In the genomic region with DNA sequence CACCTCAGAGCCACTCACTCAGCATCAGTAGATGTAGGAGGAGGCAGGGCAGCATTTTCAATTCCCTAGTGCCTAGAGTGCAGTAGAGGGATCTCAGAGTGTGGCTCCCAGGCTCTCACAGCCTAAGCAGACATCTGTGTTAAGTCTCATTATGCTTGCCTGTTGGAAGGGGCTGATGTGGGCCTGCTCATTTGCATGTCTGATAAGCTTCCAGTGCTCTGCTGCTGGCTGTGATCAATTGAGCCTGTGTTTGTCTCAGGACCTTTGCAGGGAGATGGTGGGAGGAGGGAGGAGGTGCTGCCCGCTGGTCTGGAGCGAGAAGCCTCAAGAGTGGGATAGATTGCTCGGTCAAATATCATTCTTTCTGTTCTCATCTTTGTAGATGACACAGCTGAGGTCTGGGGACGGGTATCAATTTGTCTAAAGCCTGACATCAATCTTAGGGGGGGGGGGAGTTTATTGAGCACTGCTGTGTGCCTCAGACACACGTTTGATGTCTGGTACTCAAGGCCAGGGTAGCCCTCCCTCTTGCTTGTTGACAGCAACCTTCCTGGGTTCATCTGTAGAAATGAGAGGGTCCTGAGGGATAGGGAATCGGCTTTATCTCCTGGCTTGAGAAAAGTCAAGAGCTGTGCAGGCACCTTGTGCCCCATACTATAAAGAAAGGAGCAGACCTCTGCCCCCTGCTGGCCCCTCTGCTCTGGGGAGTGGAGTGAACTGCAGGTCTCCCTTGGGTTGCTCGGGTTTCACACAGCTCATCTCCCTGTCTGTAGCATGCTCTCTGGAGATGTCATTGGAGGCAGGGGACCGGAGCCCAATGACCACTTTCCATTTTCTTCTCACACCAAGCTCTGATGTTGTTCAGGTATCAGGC, we compare ENCODE assay signal across 10 mouse cellular contexts. TPM values are rescaled to one million over a fixed set of nuclear protein-coding genes. Genes with fewer than 3 reads are reported as not detected.
DNase-seq lines count a peak whose midpoint lies in the region; ATAC-seq and TF ChIP-seq lines count a peak whose summit lies in the region.
"Had no signal": no experiment of that assay in that cellular context is flagged by ENCODE, and none has a peak within 500 bp of the region (broad histone marks: within the 10 kb centered on the region; RNA-seq: fewer than 3 reads in every experiment).

No protein-coding gene starts in this region.

- TF ChIP-seq POLR2A in liver, adult 2 months (IDR thresholded peaks at IDR 0.05; ENCODE audit: extremely low read depth, insufficient read depth, low read length) = no peak

- H3K4me3 ChIP-seq in liver, adult 2 months (ENCODE audit: insufficient read depth, low read depth, low read length) = no peak overlapping the region
- no peak overlapping the region for H3K4me3 ChIP-seq in liver, embryonic 11.5 days (ENCODE audit: low read depth, low read length)
- no peak overlapping the region for H3K4me3 ChIP-seq in embryonic facial prominence, embryonic 10.5 days
- H3K4me3 ChIP-seq in forebrain, embryonic 16.5 days (replicated peaks; ENCODE audit: low read length) = no peak overlapping the region
- no peak overlapping the region for H3K4me3 ChIP-seq in midbrain, embryonic 16.5 days (ENCODE audit: low read depth, low read length)
- H3K4me3 ChIP-seq: heart, embryonic 13.5 days had no signal

- no peaks in the 10 kb centered on the region for H3K36me3 ChIP-seq in liver, adult 2 months (ENCODE audit: control insufficient read depth, insufficient read depth, low read length)
- H3K36me3 ChIP-seq in liver, embryonic 11.5 days (ENCODE audit: control insufficient read depth, insufficient read depth, low read length) = no peaks in the 10 kb centered on the region
- no peaks in the 10 kb centered on the region for H3K36me3 ChIP-seq in embryonic facial prominence, embryonic 10.5 days (replicated peaks)
- H3K36me3 ChIP-seq in forebrain, embryonic 16.5 days (ENCODE audit: control insufficient read depth, insufficient read depth) = no peaks in the 10 kb centered on the region
- no peaks in the 10 kb centered on the region for H3K36me3 ChIP-seq in midbrain, embryonic 16.5 days (ENCODE audit: control insufficient read depth, insufficient read depth, low read length)
- H3K36me3 ChIP-seq: heart, embryonic 13.5 days had no signal

- ATAC-seq in liver, embryonic 11.5 days (replicated peaks; ENCODE audit: low FRiP score) = no peak
- ATAC-seq in forebrain, embryonic 16.5 days = peak; percentile 91
- ATAC-seq in midbrain, embryonic 16.5 days = peak; percentile 82
- no peak for ATAC-seq in erythroblast, adult 5-6 weeks (replicated peaks; ENCODE audit: low FRiP score, poor library complexity, severe bottlenecking)

- no peak overlapping the region for H3K9ac ChIP-seq in liver, adult 2 months (ENCODE audit: low read depth, low read length)
- H3K9ac ChIP-seq in liver, embryonic 11.5 days (ENCODE audit: low read depth, low read length) = no peak overlapping the region
- 0 out of 2 replicates have a peak overlapping the region, but pooled peaks have one; percentile 16 for H3K9ac ChIP-seq in forebrain, embryonic 16.5 days (replicated peaks; ENCODE audit: low read depth, low read length)
- H3K9ac ChIP-seq in midbrain, embryonic 16.5 days (ENCODE audit: low read depth, low read length) = no peak overlapping the region
- H3K9ac ChIP-seq: heart, embryonic 13.5 days had no signal

- no peaks in the 10 kb centered on the region for H3K4me1 ChIP-seq in liver, adult 2 months (ENCODE audit: control insufficient read depth, insufficient read depth, low read length)
- H3K4me1 ChIP-seq in liver, embryonic 11.5 days (replicated peaks; ENCODE audit: control insufficient read depth, insufficient read depth, low read length) = no peaks in the 10 kb centered on the region
- H3K4me1 ChIP-seq in embryonic facial prominence, embryonic 10.5 days = peaks cover 9% of the 10 kb centered on the region
- H3K4me1 ChIP-seq in forebrain, embryonic 16.5 days (replicated peaks; ENCODE audit: control insufficient read depth, insufficient read depth, low read length) = peaks cover 11% of the 10 kb centered on the region
- H3K4me1 ChIP-seq in midbrain, embryonic 16.5 days (ENCODE audit: control insufficient read depth, insufficient read depth, low read length) = peaks cover 2% of the 10 kb centered on the region; the same call in 1 of the 2 replicates

- WGBS in liver, adult 2 months = 37% methylated on average over 8 of the region's 8 CpGs
- whole genome bisulfite sequencing in liver, embryonic 11.5 days = 38% methylated on average over 8 of the region's 8 CpGs
- 37% methylated on average over 8 of the region's 8 CpGs for WGBS in embryonic facial prominence, embryonic 10.5 days
- 30% methylated on average over 8 of the region's 8 CpGs for WGBS in forebrain, embryonic 16.5 days
- 25% methylated on average over 8 of the region's 8 CpGs for WGBS in midbrain, embryonic 16.5 days

- H3K9me3 ChIP-seq in liver, embryonic 11.5 days (ENCODE audit: control insufficient read depth, low read length) = no peaks in the 10 kb centered on the region
- H3K9me3 ChIP-seq in embryonic facial prominence, embryonic 10.5 days = no peaks in the 10 kb centered on the region
- no peaks in the 10 kb centered on the region for H3K9me3 ChIP-seq in forebrain, embryonic 16.5 days (ENCODE audit: control insufficient read depth, low read length)
- H3K9me3 ChIP-seq in midbrain, embryonic 16.5 days (replicated peaks; ENCODE audit: control insufficient read depth, low read length, poor library complexity, severe bottlenecking) = no peaks in the 10 kb centered on the region
- H3K9me3 ChIP-seq: heart, embryonic 13.5 days had no signal

- TF ChIP-seq CTCF in liver, adult 2 months (IDR thresholded peaks at IDR 0.05; ENCODE audit: low read depth, low read length) = peak; percentile 6; the same call in 1 of the 2 replicates

- no peak for DNase-seq in liver, adult 2 months (ENCODE audit: extremely low read depth, low read depth, low spot score)
- no peak for DNase-seq in liver, embryonic 11.5 days (ENCODE audit: low spot score)
- peak; percentile 34 for DNase-seq in embryonic facial prominence, embryonic 10.5 days (ENCODE audit: low spot score)
- DNase-seq in left cerebral cortex, adult 8-10 months (ENCODE audit: low spot score in 2 of 2) = no peak
- DNase-seq: lung, postnatal 14 days; thymus, postnatal 25 days had no signal

- no peaks in the 10 kb centered on the region for H3K27me3 ChIP-seq in liver, adult 2 months (ENCODE audit: control insufficient read depth, insufficient read depth, low read length)
- no peaks in the 10 kb centered on the region for H3K27me3 ChIP-seq in liver, embryonic 11.5 days (replicated peaks; ENCODE audit: control insufficient read depth, insufficient read depth, low read length)
- no peaks in the 10 kb centered on the region for H3K27me3 ChIP-seq in embryonic facial prominence, embryonic 10.5 days (replicated peaks; ENCODE audit: low read depth, poor library complexity, severe bottlenecking)
- no peaks in the 10 kb centered on the region for H3K27me3 ChIP-seq in forebrain, embryonic 16.5 days (replicated peaks; ENCODE audit: control insufficient read depth, insufficient read depth, low read length)
- no peaks in the 10 kb centered on the region for H3K27me3 ChIP-seq in midbrain, embryonic 16.5 days (ENCODE audit: control insufficient read depth, insufficient read depth, low read depth, low read length)
- H3K27me3 ChIP-seq: heart, embryonic 13.5 days had no signal

- H3K4me2 ChIP-seq in liver, embryonic 11.5 days = no peak overlapping the region
- H3K4me2 ChIP-seq in forebrain, embryonic 16.5 days (ENCODE audit: low read length) = no peak overlapping the region
- H3K4me2 ChIP-seq in midbrain, embryonic 16.5 days (ENCODE audit: low read length) = no peak overlapping the region
- H3K4me2 ChIP-seq: heart, embryonic 13.5 days had no signal

- no peak overlapping the region for H3K27ac ChIP-seq in liver, adult 2 months (replicated peaks; ENCODE audit: insufficient read depth, low read depth, low read length)
- H3K27ac ChIP-seq in liver, embryonic 11.5 days (ENCODE audit: low read depth, low read length) = no peak overlapping the region
- no peak overlapping the region for H3K27ac ChIP-seq in embryonic facial prominence, embryonic 10.5 days (replicated peaks)
- H3K27ac ChIP-seq in forebrain, embryonic 16.5 days (ENCODE audit: low read length) = peak overlapping the region; percentile 58
- H3K27ac ChIP-seq in midbrain, embryonic 16.5 days (ENCODE audit: low read length) = no peak overlapping the region; the same call in 1 of the 2 replicates
- H3K27ac ChIP-seq: heart, embryonic 13.5 days had no signal

- H3K79me2 ChIP-seq in liver, adult 2 months (ENCODE audit: control insufficient read depth, insufficient read depth, low read length) = no peaks in the 10 kb centered on the region

RNA-seq across cellular contexts. Expression of a gene that starts 47.4 kb away (rescaled TPM):
- 0.13 TPM in 1 of 2 replicates, not detected in the other for total RNA-seq in liver, adult 2 months (2014; rRNA removed)
- 0.06 and 0.07 TPM in 2 replicates for polyA plus RNA-seq in liver, adult 2 months (2012; rRNA removed)
- 0.05 and 0.08 TPM in 2 replicates for polyA plus RNA-seq in liver, embryonic 11.5 days (2014; fragmentation: Nextera tagmentation; extraction: Ambion mirVana)
- polyA plus RNA-seq in embryonic facial prominence, embryonic 10.5 days (2016; fragmentation: Nextera tagmentation; extraction: Ambion mirVana) = 1.4 and 2.4 TPM in 2 replicates
- polyA plus RNA-seq in forebrain, embryonic 16.5 days (2015; fragmentation: Nextera tagmentation; extraction: Ambion mirVana) = 107 and 138 TPM in 2 replicates
- 147 and 182 TPM in 2 replicates for polyA plus RNA-seq in midbrain, embryonic 16.5 days (2015; fragmentation: Nextera tagmentation; extraction: Ambion mirVana)
- not detected in 2 replicates for total RNA-seq in erythroblast, adult 5-6 weeks (2015; ENCODE audit: low replicate concordance)
- total RNA-seq in erythroblast, adult 5-6 weeks (2017; ENCODE audit: low replicate concordance) = not detected in 2 replicates
- 100 to 1,000 TPM; 289 to 321 (median 300) TPM for total RNA-seq in left cerebral cortex, adult 8-10 months (2022)

Comparison
In these comparisons a context has a peak if more than half of its experiments do, and no peak if none do; other contexts are left out.
1. ATAC-seq: peak in forebrain, embryonic 16.5 days (single experiment) and midbrain, embryonic 16.5 days (single experiment); none in liver, embryonic 11.5 days (single experiment) and erythroblast, adult 5-6 weeks (single experiment).
2. RNA of a gene that starts 47.4 kb away (polyA plus RNA-seq): 147 to 182 TPM in midbrain, embryonic 16.5 days and 107 to 138 TPM in forebrain, embryonic 16.5 days; 1.4 to 2.4 TPM in embryonic facial prominence, embryonic 10.5 days, 0.06 to 0.07 TPM in liver, adult 2 months and 0.05 to 0.08 TPM in liver, embryonic 11.5 days; every median in the first group is over 10 times any median in the second.